Mouse (Mus musculus) layer of hippocampus, adult 9-11 months (tissue): ENCODE data around the gene Trpm3.
"Not testable (repeated sequence)": the region's sequence is repeated elsewhere in the genome, so short reads cannot be mapped to it uniquely, and the experiment has no call there.

Experiments used
- DNase-seq: peaks from one replicate; pipeline ENCODE4 v3.0.0; 2022

Trpm3 gene

DNA sequence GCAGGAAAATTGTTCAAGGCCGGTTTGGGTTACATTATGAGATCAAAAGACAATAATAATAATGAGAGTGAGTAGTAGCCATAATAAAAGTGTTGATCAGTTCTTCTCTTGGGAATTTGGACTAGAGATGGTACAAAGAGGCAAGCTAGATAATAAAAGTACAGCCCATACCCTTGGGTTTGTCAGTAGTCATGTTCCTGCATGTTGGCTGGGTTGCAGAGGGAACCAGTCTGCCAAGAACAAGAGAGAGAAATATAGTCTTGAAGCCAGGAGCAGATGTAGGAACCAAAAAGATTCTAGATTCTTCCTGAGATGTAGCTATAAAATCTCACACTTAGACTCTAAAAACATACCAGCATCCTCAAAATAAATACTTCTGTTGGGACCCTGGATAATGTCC lies 861.4 kb downstream of the Trpm3 start:
- DNase-seq, result no peak

- peak; percentile 81 for DNase-seq
Observed at GRCm38 (mm10) chr19:23003861-23004260, 865.0 kb downstream of the Trpm3 start.

DNA sequence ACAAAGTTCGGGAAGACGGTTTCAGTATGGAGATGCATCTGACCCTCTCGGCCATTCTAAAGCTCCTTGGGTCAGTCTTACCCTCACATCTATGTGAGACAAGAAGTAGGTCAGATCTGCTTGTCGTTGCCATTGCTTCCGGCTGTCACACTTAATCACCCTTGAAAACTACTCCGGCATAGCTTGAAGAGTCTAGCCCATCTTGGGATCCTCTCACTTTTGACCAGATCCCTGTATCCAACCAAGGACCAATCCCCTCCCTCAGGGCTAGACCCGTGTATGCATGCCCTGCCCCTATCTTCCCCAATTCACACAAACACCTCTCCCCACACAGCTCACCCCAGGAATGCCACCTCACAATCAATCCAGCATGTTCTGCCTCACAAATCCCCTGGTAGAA lies 867.0 kb downstream of the Trpm3 start:
- no peak for DNase-seq

DNA sequence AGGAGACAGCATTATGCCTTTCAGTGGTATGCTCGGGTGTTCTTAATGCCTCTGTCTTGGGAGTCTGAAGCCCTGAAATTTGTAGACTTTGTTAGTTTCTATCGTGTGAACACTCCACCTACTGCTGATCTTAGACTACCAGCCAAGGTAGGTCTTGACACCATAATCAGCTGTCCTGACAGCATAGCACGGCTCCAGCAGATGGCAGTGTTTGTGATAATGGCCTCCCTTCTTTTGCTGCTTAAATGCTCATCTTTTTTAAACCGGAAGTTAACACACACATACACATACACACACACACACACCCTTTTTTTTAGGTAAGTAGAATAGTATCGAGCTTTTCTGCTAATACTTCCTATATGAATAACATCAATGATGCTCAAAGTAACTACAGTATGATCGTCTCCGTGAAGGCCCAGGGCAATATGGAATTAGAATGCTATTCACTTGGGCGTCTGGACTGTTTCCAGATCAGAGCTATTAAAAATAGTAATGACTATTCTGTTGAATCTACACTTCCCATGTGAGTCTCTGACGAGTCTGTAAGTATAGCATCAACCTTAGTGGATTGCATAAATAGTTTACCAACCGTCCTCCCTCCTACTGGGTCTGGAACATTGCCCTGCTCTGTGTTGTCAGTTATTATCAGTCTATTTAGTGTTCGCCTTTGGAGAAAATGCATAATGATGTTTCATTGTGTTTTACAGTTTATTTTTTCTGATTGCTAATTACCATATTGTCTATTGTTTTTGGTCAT lies 867.8 kb downstream of the Trpm3 start:
- DNase-seq, result peak; percentile 51

DNA sequence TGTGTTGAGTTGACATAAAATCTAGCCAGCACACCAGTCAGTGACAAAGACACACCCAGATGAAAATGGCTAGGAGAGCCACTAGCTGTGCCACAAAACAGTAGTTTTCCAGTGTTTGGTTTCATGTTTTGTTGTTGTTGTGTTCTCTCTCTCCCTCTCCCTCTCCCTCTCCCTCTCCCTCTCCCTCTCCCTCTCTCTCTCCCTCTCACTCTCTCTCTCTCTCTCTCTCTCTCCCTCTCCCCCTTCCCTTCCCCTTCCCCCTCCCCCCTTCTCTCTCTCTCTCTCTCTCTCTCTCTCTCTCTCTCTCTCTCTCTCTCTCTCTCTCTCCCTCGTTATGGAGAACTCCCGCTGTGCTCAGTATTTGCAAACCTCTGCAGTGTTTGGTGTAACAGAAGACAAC lies 874.8 kb downstream of the Trpm3 start:
- no peak for DNase-seq

- peak; percentile 34 for DNase-seq
Observed at GRCm38 (mm10) chr19:23015516-23015915, 876.7 kb downstream of the Trpm3 start.

GRCm38 (mm10) chr19:23018186-23018727 lies 879.4 kb downstream of the Trpm3 start:
- no peak for DNase-seq

- no peak for DNase-seq
Observed at GRCm38 (mm10) chr19:23022902-23023301, 884.1 kb downstream of the Trpm3 start.

- DNase-seq, result no peak
Observed at GRCm38 (mm10) chr19:23023316-23023960, 884.6 kb downstream of the Trpm3 start.

- DNase-seq, result no peak
Observed at GRCm38 (mm10) chr19:23024821-23025220, 886.0 kb downstream of the Trpm3 start.

DNA sequence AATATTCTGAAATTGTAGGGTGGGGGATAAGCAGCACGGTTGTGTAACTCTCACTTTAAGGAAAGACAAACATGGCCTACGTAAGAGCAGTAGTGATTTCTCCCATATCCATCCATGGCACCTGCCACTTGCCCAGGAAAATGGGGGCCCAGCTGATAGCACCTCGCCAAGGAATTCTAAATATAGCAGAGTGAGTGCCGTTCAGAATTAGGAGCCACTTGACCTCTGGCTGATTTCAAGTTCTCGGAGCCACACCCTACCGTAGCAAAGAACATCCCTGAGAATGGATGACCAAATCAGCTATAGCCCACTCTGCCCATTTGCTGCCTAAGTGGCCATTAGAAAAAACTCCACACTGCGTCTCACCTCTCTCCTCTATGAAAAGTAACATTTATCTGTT lies 887.6 kb downstream of the Trpm3 start:
- no peak for DNase-seq

DNA sequence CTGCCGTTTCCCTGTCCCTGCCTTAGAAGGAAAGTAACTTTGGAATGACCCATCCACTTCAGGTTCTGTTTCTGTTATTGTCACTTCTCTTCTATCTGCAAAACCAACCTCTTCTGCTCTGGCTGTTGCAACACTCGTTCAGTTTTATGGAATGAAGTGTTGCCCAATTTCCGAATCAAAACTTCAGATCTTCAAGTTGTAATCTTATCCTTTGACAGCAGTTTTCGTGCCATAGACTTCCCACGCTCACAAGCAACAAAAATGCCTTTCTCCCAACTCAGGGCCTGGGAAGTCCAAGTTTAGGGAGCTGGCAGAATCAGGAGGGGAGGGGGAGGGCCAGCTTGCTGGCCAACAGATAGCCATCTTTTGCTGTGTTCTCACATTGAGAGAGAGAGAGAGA lies 889.4 kb downstream of the Trpm3 start:
- DNase-seq, result no peak

GRCm38 (mm10) chr19:23033343-23033742 lies 894.5 kb downstream of the Trpm3 start:
- not testable (repeated sequence) for DNase-seq

DNA sequence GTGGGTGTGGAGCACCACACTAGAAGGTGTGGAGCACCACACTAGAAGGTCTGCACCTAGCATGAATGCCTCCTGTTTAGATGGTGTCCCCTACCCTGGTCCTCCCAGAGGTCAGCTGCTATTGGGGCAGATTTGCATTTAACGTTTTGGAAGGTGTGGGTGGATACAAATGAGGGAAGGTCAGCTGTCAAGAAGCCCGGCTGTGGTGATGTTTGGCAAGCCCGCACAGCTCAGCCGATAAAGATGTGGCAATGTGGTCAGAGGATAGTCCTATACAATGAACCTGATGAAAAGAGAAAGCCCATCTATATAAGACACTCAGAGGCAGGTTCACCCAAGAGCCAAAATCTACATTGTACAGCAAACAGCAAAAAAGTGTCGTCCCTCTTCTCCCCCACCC lies 895.3 kb downstream of the Trpm3 start:
- DNase-seq, result no peak

DNA sequence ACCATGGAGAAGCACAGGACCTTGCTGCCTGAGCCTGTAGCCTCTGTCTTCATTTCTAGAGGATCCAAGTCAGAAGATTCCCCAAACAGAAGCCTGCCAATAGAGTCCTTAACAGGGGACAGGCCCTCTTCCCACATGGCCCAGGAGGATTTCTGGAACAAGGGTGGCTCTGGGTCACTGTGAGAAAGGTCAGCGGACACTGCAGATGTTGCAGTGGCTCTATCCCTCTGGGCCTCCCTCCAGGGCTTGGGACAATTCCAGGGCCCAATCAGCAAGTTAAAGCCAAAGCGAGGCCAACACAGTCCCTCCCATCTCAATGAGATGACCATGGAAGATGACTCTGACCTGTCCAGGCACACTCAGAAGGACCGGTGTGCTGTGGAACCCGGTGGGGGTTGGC lies 896.1 kb downstream of the Trpm3 start:
- peak; percentile 39 for DNase-seq

GRCm38 (mm10) chr19:23035786-23036185 lies 896.9 kb downstream of the Trpm3 start:
- no peak for DNase-seq

- DNase-seq, result peak; percentile 52
Observed at GRCm38 (mm10) chr19:23036782-23037477, 898.1 kb downstream of the Trpm3 start.

- no peak for DNase-seq
Observed at GRCm38 (mm10) chr19:23037499-23037898, 898.7 kb downstream of the Trpm3 start.

DNA sequence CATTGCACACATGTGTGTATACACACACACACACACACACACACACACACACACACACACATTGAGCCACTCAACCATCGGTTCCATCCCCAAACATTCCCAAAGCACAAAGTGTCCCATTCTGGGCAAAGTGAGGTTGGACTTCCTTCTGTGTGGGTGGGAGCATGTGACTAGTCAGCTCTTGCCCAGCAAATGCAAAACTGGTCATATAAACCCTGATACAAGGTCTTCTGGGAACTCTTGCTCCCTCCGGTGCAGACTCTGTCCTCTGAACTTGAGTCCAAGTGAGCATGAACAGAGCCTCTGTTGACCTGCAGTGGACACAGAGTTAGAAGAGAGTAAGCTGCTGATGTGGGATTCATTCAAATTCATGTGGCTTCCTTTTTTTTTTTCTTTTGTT lies 899.5 kb downstream of the Trpm3 start:
- no peak for DNase-seq

DNA sequence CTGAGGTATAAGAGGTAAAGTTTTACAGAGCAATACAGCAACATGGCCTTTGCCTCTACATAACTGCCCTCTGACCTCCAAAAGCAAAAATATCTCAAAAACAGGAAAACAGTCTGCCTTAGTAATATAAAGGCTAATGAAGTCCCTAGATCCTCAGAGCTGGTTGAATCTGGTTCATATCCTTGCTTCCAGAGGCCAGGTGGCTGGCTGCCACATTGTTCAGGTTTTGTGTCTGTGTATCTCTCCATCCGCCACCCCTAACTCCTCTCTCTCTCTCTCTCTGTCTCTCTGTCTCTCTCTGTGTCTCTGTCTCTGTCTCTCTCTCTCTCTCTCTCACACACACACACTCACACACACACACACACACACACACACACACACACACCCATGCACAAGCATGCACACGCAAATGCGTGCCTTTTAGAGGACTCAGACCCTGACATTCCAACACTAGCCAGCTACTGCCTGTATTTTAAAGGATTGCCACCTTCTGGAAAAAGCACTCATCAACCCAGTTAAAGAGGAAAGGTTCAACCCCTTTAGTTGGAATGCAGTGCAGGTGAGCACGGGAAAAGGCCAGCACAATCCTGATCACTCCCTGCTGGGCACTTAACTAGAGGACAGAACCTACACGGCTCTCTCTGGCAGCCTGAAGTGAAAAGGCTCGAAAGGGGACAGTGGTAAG lies 902.8 kb downstream of the Trpm3 start:
- DNase-seq, result no peak

DNA sequence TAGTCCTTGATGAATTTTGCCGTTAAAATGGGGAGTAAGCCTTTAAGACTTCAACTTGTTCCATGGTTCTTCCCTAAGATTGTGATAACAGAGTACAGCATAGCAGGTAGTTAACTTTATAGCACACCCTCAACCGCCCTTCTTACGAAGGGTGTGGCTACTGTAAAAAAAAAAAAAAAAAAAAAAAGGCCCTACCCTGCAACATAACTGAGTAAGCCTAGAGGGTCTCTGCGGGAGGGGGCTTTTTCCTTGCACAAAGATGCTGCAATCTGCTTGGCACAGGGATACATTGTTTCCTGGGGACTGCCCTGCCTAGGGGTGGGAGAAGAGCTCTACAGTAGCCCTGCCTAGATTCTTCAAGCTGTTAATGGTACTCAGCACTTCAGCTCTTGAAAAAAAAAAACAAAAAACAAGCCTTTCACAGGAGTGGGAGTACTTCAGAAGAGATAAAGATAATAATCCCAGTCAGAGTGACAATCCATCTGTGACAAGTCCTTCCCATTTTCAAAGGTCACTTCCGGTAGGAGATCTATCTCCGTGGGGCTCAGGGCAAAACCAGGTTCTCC lies 903.4 kb downstream of the Trpm3 start:
- no peak for DNase-seq

DNA sequence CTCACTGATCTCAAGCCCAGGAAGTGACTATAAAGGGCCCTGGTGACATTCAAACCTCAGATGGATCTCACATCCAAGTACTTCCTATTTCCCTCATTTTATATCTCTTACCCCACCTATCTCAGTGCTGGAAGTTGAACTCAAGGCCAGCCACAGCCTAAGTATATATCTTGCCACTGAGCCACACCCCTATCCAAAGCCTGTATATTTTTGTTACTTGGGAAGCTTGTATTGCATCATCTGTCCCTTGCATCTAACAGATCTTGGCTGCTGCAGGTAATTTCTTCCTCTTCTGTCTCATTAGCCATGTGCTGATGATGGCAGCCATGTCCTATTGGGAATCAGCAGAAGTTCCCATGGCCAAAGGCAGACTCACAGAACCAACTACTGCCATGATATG lies 904.9 kb downstream of the Trpm3 start:
- DNase-seq, result no peak
